Mouse (Mus musculus) cerebellum, postnatal 36 days (tissue): ENCODE measurements around the gene Miox.
A peak's percentile ranks its signal among the peaks of the same experiment; 100 is the strongest.

Source experiments
- DNase-seq, 2 experiments: peaks; one replicate each; pipeline ENCODE4 v3.0.0; 2021 to 2022; ENCODE audit warnings: mixed read lengths in 2 of 2

Gene Miox

DNA sequence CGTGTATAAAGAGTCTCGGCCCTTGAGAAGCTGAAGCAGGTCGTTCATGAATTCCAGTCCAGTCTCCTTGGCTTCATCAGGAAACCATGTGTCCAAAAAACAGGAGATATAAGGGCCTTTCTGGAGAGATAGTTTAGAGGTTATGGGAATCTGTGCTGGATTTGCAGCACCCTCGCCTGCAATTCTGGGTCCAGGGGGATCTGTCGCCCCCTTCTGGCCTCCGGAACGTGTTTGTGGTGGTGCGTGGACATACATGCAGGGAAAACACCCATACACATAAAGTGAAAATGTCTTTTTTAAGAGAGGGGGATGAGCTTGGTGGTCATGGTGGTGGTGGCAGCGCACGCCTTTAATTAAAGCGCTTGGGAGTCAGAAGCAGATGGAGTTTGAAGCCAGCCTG lies 18.1 kb upstream of the Miox start:
- DNase-seq, result peak in 1 of 2 experiments; percentile 41

DNA sequence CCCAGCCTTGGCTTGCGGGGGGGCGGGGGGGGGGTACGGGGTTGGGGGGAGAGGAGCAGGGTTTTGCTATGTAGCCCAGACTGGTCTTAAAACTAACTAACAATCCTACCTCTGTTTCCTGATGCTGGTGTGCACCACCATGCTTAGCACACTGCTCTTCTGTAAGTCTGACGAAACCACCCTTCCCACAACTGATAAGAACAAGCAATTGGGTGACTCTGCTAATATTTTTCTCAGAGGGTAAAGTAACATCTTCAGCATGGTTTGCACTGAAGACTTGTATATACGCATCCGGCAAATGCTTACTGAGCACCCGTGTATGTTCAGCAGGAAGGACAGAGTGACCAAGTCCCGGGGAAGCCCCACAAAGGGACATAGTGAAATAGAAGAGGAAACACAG lies 12.9 kb upstream of the Miox start:
- DNase-seq, result no peak

DNA sequence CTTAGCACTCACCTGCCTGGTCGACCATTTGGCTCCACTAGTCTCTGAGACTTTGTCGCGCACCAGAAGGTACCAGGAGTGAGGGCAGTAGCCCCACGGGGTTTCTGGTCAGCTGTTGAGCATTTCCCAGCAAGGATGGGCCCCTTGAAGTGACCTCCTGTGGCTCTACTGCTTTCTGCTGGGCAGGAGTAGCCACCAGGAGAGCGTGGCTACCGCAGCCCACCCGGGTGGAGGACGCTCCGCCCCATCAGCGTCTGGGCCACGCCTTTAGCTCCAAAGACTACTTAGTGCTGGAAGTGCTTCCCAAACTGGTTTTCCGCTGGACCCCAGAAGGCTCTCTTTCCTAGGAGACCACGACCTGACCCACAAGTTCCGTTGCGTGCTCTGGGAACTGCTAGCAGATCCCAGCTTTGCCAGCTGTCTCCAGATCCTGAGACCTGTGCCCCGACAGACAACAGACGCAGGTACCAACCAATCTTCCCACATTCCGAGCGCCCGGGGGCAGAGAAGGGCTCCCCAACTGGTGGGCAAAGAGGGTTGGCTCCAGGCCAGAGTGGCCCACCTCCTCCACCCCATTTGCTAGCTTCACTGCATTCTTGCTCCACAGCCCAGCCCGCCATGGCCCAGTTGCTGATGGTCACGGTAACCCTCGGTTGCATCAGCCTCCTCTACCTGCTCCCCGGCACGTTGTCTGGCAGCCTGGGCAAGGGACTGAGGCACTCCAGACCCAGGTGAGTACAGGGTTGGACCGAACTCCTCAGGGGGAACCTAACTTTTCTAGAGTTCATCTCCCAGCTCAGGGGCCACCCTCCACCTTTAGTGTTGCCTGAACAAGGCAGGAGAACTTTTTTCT lies 11.3 kb upstream of the Miox start, which contains the start of gene Adm2:
Adm2 (plus strand) TSS at position 51 of the 853 bp plus-strand sequence.
- DNase-seq, result no peak

DNA sequence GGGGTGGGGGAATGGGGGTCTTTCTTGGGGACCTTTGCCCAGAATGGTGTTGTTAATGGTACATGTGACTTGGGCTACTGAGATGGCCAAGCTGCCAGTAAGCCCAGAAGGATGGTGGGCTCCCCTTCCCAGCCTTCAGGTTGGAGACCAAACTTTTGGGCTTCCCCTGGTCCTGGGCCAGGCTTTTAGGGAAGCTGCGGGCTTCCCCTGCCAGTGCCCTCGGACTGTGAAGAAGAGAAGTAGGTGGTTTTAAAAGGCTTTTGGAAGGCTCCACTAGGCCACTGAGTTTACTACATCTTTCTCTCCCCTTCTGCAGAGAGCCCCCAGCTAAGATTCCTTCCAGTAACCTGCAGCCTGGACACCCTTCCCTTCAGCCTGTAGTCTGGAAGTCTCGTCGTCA lies 10.5 kb upstream of the Miox start:
- no peak for DNase-seq

DNA sequence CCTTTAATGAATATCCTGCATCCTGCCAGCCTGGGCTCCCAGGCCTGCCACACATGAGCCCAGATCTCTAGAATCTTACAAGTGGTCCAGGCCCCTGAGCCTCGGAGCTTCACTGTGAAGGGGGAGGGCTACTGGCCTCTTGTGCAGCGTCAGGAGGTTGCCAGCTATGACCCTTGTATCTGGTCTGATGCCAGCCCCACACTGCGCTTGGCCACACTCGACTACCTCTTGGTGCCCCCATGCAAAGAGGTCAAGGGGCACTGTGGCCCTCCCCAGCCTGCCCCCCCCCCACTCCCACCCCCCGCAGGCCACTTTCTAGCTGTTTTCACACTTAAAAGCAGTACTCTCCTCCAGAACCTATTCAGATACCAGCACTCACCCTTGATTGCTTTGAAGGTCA lies 7.8 kb upstream of the Miox start:
- DNase-seq, result no peak

DNA sequence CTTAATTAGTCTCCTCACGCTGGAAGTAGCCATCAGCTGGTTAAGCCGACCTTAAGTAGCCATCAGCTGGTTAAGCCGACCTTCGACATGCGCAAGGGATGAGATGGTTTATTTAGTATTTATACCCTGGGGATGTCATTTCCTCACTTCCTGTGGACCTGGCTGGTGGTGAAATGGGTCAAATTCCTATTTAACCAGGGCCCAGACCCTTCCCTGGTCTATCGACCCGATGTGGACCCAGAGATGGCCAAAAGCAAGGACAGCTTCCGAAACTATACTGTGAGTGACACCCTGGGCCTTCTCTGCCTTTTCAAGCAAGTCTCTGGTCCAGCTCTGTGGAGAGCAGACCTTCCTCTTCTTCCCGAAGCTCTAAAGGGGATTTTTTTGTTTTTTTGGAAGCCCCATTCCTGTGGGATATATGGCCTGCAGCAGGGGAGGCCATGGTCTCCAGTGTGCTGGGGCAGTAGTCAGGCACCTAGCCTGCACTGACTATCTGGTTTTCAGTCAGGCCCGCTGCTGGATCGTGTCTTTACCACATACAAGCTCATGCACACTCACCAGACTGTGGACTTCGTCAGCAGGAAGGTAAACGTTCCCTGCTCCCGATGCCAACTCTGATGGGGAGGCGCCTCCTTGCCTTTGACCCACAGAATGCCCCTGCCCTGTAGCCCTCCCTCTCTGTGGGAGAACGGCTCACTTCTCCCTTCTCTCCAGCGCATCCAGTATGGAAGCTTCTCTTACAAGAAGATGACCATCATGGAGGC lies 758 bp downstream of the Miox start:
- no peak for DNase-seq

DNA sequence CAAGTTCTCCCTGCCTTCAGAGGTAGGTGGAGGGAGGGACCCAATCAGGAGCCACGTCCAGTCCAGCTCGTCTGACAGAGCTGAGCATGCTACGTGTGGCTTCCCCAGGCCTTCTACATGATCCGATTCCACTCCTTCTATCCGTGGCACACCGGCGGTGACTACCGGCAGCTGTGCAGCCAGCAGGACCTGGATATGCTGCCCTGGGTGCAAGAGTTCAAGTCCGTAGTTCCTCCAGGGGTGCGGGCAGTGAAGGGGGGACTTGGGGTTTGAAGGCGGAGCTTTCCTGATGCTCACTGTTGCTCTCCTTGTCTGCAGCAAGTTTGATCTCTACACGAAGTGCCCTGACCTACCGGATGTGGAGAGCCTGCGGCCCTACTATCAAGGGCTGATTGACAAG lies 2.2 kb downstream of the Miox start:
- no peak for DNase-seq

DNA sequence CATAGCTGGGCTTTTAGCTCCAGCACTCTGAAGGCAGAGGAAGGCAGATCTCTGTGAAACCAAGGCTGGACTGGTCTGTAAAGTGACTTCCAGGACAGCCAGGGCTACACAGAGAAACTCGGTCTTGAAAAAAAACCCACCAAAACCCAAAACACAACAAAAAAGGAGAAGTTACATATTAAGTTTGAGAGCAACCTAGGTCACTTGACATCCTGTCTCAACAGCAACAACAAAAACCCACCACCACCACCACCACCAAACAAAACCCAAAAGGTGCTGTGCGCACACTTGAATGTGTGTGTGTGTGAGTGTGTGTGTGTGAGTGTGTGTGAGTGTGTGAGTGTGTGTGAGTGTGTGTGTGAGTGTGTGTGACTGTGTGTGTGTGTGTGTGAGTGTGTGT lies 5.5 kb downstream of the Miox start:
- DNase-seq, result no peak

DNA sequence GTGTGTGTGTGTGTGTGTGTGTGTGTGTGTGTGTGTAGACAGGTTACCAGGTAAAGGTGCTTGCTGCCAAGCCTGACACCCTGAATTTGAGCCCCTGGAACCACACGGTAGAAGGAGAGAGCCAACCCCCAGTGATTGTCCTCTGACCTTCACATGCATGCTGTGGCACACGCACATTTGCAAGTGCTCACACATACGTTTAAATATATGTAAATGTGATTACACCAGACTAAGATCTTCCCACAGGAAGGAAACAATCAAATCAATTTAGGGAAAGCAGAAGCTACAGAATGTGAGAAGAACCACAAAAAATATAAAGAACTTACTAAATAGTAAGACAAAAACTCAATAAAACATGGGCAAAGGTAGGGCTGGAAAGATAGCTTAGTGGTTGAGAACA lies 5.9 kb downstream of the Miox start:
- DNase-seq, result no peak

DNA sequence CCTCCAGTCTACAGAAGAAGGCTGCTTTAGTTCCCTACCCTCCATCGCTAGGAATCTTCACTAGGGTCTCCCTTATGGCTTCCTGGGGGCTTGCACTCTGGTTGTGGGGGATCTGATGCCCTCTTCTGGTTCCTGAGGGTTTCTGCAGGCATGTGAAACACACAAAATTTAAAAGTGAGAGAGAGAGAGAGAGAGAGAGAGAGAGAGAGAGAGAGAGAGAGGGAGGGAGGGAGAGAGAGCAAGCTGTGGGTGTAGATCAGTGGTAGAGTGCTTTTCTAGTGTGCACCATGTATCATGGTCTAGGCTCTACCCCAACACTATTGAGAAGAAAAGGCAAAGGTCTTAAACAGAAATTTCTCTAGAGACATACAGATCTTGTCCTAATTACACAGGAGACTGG lies 7.5 kb downstream of the Miox start:
- no peak for DNase-seq

DNA sequence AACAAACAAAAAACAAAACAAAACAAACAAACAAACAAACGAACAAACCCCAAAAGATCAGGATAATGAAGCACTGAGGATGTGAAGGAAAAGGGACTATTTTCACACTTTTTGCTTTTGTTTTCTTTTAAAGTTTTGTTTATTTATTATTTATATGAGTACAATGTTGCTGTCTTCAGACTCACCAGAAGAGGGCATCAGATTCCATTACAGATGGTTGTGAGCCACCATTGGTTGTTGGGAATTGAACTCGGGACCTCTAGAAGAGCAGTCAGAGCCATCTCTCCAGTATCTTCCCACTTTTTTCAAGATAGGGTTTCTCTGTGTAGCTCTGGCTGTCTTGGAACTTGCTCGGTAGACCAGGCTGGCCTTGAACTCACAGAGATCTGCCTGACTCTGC lies 9.1 kb downstream of the Miox start:
- no peak for DNase-seq

DNA sequence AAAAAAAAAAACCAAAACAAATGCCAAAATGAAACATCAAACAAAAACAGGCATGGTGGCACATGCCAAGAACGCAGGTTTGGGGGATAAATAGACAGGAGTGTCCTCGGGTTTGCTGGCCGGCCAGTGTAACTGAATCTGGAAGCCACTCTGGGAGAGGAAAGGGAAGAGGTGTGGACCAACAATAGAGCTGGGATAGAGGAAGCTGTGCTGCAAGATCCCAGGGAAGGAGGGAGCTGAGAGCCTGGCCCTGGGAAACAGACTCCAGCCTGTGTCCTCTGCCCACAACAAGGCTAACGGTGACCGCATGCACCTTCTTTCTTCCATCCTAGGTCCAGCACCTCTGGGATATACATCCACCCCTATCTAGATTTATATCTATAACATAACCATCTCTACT lies 16.2 kb downstream of the Miox start:
- DNase-seq, result no peak

DNA sequence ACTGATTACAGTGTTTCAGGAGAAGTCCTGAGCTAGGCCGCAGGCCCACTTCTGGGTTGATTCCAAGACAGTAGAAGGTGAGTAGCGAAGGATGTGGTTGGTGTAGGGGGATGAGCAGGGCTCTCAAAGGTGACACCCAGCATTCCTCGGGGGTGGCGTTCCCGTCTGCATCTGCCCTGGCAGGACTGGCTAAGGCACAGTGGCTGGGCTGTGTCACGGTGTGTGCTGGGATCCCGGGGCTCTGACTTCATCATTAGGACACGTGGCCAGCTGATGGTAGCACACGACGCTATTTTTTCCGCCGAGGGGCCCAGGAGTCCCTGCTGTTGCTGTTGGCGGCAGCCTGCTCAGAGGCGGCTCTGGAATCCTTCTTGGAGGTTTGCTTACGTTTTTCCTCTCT lies 17.1 kb downstream of the Miox start:
- no peak for DNase-seq

DNA sequence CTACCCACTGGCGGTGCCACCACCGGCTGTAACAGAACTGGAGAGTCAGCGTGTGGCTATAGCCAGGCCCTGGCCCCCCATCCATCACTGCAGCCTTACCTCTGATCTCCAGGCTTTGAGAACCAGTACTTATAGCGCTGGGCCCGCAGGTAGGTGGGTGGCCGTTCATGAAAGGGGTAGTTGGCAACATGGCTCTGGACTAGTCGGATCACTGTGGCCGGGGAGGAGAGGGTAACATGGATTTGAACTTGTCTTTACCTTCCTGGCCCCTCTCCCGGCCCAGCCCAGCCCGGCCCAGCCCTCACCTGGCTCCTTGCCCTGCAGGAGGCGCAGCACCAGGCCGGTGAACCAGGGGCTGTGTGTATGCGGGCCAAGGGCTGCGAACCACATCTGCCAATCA lies 17.9 kb downstream of the Miox start:
- no peak for DNase-seq

DNA sequence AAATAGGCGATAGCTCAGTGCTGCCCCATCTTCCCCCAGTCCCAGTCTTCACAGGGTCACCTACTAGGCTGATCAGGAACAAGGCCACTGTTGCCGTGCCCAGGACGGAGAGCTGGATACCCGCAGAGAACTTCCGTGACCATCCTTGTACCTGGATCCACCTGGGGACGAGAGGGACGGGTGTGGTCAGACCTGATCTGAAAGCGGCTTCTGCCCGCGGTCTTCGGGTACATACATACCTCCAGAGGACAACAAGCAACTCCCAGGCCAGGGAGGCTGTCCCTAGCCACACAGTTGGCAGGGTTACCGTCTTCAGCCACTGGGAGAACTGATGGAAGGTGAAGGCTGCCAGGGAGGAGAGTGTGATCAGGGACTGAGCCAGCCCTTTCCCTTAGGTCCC lies 18.6 kb downstream of the Miox start:
- no peak for DNase-seq

DNA sequence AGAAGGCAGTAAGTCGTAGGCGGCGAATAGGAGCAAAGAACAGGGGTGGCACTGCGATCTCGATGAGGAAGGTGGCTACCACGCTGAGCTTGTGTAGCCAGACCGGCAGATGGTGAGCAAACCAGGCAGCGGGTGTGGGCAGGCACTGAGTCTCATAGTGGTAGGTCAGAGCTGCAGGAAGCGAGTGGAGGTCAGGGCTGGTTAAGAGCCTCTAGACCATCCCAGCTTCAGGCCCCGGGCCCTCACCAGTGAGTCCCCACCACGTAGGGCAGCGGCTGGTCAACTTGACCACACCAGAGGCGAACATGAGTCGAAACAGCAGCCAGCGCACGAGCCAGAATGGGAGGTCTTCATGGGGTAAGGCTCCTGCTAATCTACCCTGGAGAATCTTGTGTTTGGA lies 19.6 kb downstream of the Miox start:
- DNase-seq, result no peak

DNA sequence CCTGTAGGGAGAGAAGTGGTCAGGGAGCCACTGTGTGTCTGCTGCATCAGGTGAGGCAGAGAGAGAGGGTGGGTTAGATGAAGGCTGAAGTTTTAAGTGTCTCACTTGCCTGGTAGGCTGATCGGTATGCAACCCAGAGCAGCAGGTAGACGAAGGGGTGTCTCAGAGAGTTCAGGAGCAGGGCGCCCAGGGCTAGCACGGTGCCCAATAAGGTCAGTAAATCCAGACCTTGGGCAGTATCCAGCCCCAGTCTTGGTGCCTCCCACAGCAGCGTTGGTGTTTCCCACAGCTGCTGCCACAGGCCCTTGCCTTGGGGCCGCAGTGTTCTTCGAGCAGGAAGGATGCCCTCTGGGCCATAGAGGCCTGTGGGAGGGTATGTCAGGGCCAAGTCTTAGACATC lies 20.3 kb downstream of the Miox start:
- no peak for DNase-seq

DNA sequence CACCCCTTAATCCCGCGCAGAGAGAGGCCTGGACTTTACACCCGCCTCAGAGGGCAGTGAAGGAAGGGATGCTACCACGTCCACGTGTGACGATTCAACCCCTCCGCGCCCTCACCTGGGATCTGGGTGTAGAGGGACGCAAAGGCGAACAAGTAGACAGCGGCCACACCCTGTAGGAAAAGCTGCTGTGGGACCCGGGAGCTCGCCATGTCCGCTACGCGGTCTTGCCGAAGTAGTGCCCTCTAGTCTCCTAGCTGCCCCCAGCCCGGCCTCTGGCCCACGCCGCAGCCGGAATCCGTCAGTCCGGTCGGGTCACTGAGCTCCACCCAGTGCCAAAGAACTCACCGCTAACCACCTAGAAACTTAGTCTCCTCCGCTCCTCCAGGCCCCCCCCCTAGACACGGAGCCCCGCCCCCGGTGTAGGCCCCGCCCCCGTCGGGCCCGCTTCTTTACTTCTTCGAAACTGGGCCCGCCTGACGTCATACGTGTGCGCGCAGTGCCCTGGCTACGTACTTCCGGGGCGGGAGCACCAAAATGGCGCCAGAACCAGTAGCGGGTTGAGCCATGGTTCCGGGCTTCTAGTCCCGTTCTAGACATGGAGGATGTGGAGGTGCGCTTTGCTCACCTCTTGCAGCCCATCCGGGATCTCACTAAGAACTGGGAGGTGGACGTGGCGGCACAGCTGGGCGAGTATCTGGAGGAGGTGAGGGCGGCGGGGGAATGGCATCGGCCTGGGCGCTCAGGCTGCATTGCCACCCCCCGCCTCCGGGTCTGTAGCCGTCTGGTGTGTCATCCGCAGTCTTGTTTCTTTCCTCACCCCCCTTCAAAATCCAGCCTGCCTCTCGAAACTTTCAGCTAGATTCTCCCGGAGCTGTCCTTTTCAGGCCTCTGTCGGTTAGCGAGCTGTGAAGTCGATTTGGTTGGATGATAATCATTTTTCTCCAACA lies 21.3 kb downstream of the Miox start, which contains the start of the genes Lmf2 and Ncaph2:
Lmf2 (minus strand) TSS at position 419 of the 947 bp plus-strand sequence.
Ncaph2 (plus strand) TSS at position 479 of the 947 bp plus-strand sequence.
- peak; percentile 95 for DNase-seq

DNA sequence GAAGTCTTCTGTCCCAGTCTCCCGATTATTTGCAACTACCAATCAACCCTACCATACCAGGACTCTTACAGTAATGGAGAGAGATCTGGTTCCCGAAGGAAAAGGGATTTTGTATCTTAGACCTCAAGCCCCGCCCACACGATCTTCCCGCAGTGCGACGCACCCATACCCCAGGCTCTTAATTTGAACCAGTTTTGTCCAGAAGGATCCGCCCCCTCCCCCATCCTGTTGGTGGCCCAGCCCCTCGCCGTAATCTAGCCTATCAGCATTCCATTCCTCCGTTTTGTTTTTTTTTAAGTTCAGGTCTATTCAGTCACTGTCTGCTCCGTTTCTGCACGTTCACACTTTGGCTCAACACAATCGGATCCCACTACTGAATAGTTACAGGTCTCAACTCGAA lies 22.2 kb downstream of the Miox start:
- DNase-seq, result no peak

DNA sequence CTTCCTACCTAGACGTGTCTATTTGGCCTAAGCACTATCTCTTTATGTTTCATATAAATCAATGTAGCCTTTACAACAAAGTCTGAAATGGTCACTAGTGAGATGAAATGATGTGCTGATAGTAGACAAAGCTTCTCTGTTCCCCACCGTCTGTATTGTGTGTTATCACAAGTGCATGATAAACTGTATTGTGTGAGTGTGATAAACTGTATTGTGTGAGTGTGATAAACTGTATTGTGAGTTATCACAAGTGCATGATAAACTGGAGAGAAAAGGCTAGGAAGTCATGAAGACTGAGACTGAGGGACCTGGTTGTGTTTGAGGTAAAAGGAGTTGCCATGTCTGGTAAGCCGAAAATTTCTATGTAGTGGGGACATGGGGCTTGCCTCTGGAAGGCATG lies 24.6 kb downstream of the Miox start:
- no peak for DNase-seq

DNA sequence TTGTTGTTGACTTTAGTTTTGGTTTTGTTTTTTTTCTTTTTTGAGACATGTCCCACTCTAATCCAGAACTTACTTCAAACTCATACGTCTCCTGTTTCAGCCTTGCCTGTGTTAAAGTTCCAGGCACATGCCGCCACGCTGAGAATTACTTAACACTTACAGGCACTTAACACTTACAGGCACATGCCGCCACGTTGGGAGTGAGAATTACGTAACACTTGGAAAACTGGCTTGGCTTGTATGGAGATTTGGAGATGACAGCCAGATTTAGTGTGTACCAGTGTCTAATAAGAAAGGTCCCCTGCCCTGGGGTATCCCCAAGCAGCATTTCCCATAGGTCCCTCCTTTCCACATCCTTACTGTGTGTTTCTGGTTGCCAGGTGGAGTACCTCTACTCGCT lies 28.9 kb downstream of the Miox start:
- no peak for DNase-seq

DNA sequence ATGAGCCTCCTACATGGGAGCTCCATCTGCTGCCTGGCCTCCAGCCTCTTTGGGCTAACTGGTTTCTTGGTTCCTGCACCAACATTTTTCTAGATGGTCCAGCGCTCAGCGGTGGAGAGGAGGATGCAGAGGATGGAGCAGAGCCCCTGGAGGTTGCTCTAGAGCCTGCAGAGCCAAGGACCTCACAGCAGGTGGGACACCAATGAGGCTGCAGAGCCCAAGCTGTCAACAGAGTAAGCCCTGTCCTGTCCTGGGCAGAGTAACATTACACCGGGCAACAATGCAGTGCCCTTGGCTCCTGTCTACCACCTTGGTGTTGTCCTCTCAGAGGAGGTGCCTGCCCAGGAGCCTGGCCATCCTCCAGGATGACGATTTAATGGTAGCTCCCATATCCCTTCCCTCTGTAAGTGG lies 30.9 kb downstream of the Miox start:
- peak; percentile 88 to 90 for DNase-seq

DNA sequence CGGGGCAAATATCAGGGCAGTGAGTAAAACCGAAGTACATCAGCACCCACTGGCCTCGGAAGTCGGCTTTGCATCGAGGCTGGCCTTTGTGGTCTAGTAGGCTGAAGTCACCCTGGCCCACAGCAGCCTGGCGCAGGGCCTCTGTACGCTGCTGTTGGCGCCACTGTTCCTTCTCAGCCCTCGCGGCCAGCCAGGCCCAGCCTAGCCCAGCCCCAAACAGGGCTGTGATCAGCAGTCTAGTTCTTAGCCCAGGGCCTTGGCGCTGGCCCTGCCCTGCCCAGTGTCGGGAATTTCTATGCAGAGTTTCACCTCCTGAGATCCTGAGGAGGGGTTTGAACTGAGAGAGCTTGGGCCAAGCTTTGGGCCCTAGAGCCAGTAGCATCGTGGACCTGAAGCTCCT lies 37.9 kb downstream of the Miox start:
- DNase-seq, result peak in 1 of 2 experiments; percentile 12
